Mouse (Mus musculus) left cerebral cortex, postnatal 14 days (tissue): ENCODE measurements around the gene Vwc2l. TPM values are rescaled to one million over a fixed set of nuclear protein-coding genes. Genes with fewer than 3 reads are reported as not detected.
A peak's percentile ranks its signal among the peaks of the same experiment; 100 is the strongest.

Source experiments
- DNase-seq, 2 experiments: peaks; one replicate each; pipeline ENCODE4 v3.0.0; 2021 to 2022; ENCODE audit warnings: low spot score in 2 of 2, mixed read lengths in 1 of 2
- intact Hi-C: fragments of 180-260 bp; cut with DNase I; formaldehyde crosslinking; loops from one replicate; pipeline ENCODE4 v1.15.1; 2025
- total RNA-seq, 2 experiments: library from RNA; stranded (reverse); gene quantifications; 2 replicates each; pipeline ENCODE4 v1.2.3; 2021

The Vwc2l gene
- total RNA-seq, 2 experiments from 2014 or later: 11.4 to 16.1 TPM

GRCm38 (mm10) chr1:70884156-70884555 lies 158.6 kb downstream of the Vwc2l start:
- intact Hi-C loops: no loop called here
- DNase-seq: peak in 1 of 2 experiments; percentile 6

DNA sequence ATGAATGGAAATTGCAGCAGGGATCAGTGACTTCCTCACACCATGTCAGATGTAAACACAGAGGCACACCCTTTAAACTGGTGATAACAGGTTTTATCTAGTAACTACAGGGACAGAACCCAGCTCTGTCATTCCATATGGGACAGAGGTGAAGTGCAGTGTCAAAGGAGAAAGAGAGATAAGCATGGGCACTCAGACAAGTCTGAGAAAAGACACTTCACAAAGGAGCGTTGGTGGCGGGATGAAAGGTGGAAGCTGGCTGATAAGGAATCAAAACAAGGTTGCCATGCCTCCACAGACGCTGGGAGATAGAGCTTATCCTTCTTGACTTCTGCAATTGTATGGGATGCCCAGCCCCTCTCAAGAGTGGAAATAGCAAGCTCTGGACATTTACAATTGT lies 176.8 kb downstream of the Vwc2l start:
- intact Hi-C loops: no loop called here
- no peak for DNase-seq

GRCm38 (mm10) chr1:70907366-70907765 lies 181.9 kb downstream of the Vwc2l start:
- intact Hi-C loops: no loop called here
- DNase-seq: no peak

GRCm38 (mm10) chr1:70911235-70911634 lies 185.7 kb downstream of the Vwc2l start:
- DNase-seq: no peak
- intact Hi-C loops: no loop called here

DNA sequence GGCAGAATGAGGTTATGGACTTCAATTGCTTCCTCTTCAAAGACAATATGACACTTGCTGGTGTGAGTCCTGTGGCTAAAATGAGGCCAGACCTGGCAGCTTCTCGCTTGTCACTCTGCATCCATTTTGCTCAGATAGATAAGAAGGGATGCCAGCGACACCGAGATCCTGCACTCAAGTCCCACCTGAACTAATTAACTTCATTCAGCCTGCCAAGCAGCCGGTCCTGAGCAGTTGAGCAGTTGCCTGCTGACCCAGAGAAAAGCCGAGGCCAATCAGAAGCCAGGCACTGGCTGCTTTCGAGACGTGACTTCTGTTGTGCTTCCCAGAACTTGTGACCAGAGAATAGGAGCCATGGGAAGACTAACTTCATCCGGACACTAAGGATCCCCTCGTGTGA lies 187.6 kb downstream of the Vwc2l start:
- intact Hi-C loops: no loop called here
- no peak for DNase-seq

- intact Hi-C loops: no loop called here
- no peak for DNase-seq
Measured at GRCm38 (mm10) chr1:70918173-70919036, 192.9 kb downstream of the Vwc2l start.

- intact Hi-C loops: no loop called here
- no peak for DNase-seq
Measured at GRCm38 (mm10) chr1:70933016-70933415, 207.5 kb downstream of the Vwc2l start.
